Mouse (Mus musculus): ENCODE data around the gene Vdr.

DNA sequence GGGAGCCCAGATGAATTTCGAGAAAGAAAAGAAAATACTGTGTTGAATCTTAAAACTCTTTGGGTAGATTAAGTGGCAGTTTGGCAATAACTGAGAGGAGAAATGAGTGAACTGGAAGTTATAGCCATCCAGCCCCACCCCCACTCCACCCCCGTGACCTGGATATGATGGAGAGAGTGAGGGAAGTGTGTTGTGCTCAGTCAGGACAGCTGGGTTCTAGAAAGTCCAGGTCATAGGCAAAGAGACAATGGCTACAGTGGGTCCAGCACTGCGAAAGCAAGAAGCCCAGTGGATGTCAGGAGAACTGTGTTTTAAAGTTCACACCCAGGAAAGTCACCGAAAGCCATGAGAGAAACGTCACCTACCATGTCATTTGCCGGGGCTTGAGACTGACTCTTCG is 8.8 kb upstream of the Vdr start:
- TF ChIP-seq CTCF (IDR thresholded peaks at IDR 0.05) = no peak
- no peak for TF ChIP-seq POLR2A (IDR thresholded peaks at IDR 0.05; ENCODE audit: insufficient read depth, low read depth, low read length)

Data from heart, adult 2 months (tissue).